Mouse (Mus musculus) G1E (cell line): ENCODE data around the gene Gm20683. TPM values are rescaled to one million over a fixed set of nuclear protein-coding genes. Genes with fewer than 3 reads are reported as not detected.
A peak's percentile ranks its signal among the peaks of the same experiment; 100 is the strongest.

Source experiments
- ATAC-seq: 2 replicates; pipeline ENCODE4 v1.8.0; 2016; ENCODE audit warnings: mild to moderate bottlenecking; ENCODE audit not compliant: insufficient number of reproducible peaks, poor library complexity, low FRiP score, severe bottlenecking; ENCODE audit errors: extremely low read depth
- DNase-seq: peaks from one replicate; pipeline ENCODE4 v3.0.0; 2012; ENCODE audit warnings: low spot score
- H3K27me3 ChIP-seq: 2 replicates; pipeline ENCODE4 v1.6.1; 2012; ENCODE audit warnings: mild to moderate bottlenecking, low read length, inconsistent platforms; ENCODE audit not compliant: insufficient read depth
- H3K36me3 ChIP-seq: replicated peaks from 2 replicates; pipeline ENCODE3; 2012; ENCODE audit warnings: mild to moderate bottlenecking, inconsistent platforms
- H3K4me1 ChIP-seq: 2 replicates; pipeline ENCODE4 v1.6.1; 2012; ENCODE audit warnings: low read depth, low read length, inconsistent platforms, mixed read lengths; ENCODE audit not compliant: insufficient read depth
- H3K4me3 ChIP-seq: 2 replicates; pipeline ENCODE4 v1.5.1; 2012; ENCODE audit warnings: low read depth, mild to moderate bottlenecking, inconsistent platforms, low read length, moderate library complexity, mixed read lengths
- H3K9me3 ChIP-seq: replicated peaks from 2 replicates; pipeline ENCODE4 v1.6.1; 2012; ENCODE audit warnings: inconsistent platforms
- CTCF ChIP-seq: IDR thresholded peaks from 2 replicates; pipeline ENCODE4 v1.5.1; 2012; ENCODE audit warnings: low read depth, low read length, inconsistent platforms, mixed read lengths
- GATA1 ChIP-seq: IDR thresholded peaks from 2 replicates; pipeline ENCODE4 v1.6.1; 2012; ENCODE audit warnings: borderline replicate concordance, low read length, inconsistent platforms, mixed read lengths
- GATA2 ChIP-seq: IDR thresholded peaks from 2 replicates; pipeline ENCODE4 v1.6.1; 2012; ENCODE audit warnings: low read depth, low read length, inconsistent platforms, borderline replicate concordance
- POLR2AphosphoS5 ChIP-seq: IDR thresholded peaks from 2 replicates; pipeline ENCODE4 v1.6.1; 2012; ENCODE audit warnings: low read depth, low read length, inconsistent platforms; ENCODE audit not compliant: insufficient replicate concordance
- TAL1 ChIP-seq: conservative IDR thresholded peaks from 2 replicates; pipeline ENCODE4 v1.6.1; 2012; ENCODE audit warnings: low read depth, low read length, inconsistent platforms, mixed read lengths
- polyA plus RNA-seq: library from polyadenylated mRNA; stranded (reverse); fragments of >175 nt; gene quantifications from 2 replicates; pipeline ENCODE4 v1.2.3, GENCODE M21; 2012
- total RNA-seq, 2 experiments: library from RNA; stranded (forward) in 1 of 2; stranded (reverse) in 1 of 2; fragments of 200-1000 nt in 1 of 2; fragments of >200 nt in 1 of 2; fragmentation: Nextera tagmentation in 1 of 2; gene quantifications; 2 replicates each; pipeline ENCODE4 v1.2.3; 2014 to 2017

Gene Gm20683
- total and polyA plus RNA-seq, 3 experiments = 1.1 to 12.4 (median 3.0) TPM

DNA sequence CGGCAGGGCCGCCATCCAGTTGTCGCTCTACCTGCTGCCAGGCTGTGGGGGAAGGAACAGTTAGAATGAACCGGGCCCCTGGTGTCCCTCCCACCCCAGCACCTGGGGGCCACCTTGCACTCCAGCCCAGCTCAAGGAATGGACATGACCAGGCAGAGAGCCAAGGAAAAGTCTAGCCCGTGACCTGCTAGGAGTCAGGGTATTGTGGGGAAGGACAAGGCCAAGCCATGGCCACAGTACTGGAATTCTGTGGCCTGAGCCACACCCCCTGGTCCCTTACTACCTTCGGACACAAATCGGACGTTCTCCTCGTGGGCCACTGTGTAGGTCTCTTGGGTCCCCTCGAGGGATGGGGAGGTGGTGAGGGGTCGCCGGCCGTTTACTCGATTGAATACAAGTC is 22.7 kb upstream of the Gm20683 start:
- DNase-seq (no peak), ATAC-seq (no peak)
- TF ChIP-seq POLR2AphosphoS5 (no peak), GATA1 (no peak), CTCF (no peak), GATA2 (no peak), TAL1 (no peak)
- no peak overlapping the region for H3K4me3 ChIP-seq
- H3K27me3 ChIP-seq = no peaks in the 10 kb centered on the region; the same call in 1 of the 2 replicates
- H3K36me3 ChIP-seq = peaks cover 48% of the 10 kb centered on the region
- no peaks in the 10 kb centered on the region for H3K9me3 ChIP-seq
- peaks cover 61% of the 10 kb centered on the region for H3K4me1 ChIP-seq

GRCm38 (mm10) chr17:25863681-25864080 is 22.1 kb upstream of the Gm20683 start:
- H3K27me3 ChIP-seq = peaks cover 4% of the 10 kb centered on the region
- H3K4me1 ChIP-seq = peaks cover 61% of the 10 kb centered on the region
- DNase-seq (no peak), ATAC-seq (no peak)
- H3K4me3 ChIP-seq = no peak overlapping the region
- H3K9me3 ChIP-seq = no peaks in the 10 kb centered on the region
- TF ChIP-seq GATA1 = no peak
- no peak for TF ChIP-seq POLR2AphosphoS5
- no peak for TF ChIP-seq GATA2
- TF ChIP-seq CTCF = no peak
- no peak for TF ChIP-seq TAL1
- H3K36me3 ChIP-seq = peaks cover 54% of the 10 kb centered on the region

DNA sequence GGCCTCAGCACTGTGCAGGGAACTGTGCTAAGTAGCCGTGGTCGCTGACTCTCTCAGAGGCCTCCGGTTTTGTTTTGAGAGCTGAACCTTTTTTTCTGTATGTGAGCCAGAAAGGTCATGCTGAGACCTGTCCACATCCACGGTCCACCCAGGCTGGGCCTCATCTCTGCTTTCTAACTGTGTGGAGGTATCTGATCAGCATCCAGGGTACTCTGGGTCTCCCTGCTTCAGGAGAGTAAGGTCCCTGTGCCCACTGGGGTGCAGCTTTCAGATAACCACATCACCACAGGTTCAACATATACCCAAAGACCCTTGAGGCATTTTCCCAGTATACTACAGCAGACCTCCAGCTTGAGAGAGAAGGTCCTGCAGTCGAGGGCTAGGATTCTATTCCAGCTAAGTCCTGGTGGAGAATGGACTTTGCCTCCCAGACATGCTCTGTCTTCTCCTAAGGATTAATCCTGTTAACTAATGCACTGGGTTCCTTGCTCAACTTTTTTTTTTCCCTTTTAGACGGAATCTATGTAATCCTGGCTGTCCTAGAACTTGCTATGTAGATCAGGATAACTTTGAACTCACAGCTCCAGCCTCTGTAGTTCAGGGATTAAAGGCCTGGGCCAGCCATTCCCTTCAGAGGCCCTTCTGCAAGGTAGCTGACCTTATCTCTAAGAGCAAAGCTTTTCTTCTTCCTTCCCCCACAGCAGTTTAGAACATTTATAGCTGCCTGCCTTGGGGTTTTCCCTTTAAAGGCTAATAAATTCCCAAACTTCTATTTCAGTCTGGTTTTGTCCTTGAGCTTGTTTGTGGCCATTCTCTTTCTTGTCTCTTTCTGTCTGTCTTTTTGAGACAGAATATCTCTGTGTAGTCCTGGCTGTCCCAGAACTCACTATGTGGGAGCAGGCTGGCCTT is 20.4 kb upstream of the Gm20683 start:
- ATAC-seq = no peak
- Histone ChIP-seq H3K27me3 (peaks cover 4% of the 10 kb centered on the region; the same call in 1 of the 2 replicates), H3K36me3 (peaks cover 67% of the 10 kb centered on the region), H3K4me1 (peaks cover 47% of the 10 kb centered on the region), H3K4me3 (peak overlapping the region; percentile 76), H3K9me3 (no peaks in the 10 kb centered on the region)
- DNase-seq = no peak
- TF ChIP-seq TAL1 (no peak), POLR2AphosphoS5 (no peak), GATA1 (no peak), GATA2 (no peak), CTCF (no peak)

- no peak for TF ChIP-seq GATA1
- TF ChIP-seq GATA2 = no peak
- no peak for TF ChIP-seq TAL1
- TF ChIP-seq POLR2AphosphoS5 = no peak
- DNase-seq = peak; percentile 70
- peaks cover 61% of the 10 kb centered on the region for H3K36me3 ChIP-seq
- H3K9me3 ChIP-seq = no peaks in the 10 kb centered on the region
- H3K4me1 ChIP-seq = peaks cover 40% of the 10 kb centered on the region
- ATAC-seq = peak; percentile 60
- H3K27me3 ChIP-seq = peaks cover 4% of the 10 kb centered on the region; the same call in 1 of the 2 replicates
- peak within 1 kb of the TSS; percentile 76 for H3K4me3 ChIP-seq
Observed at GRCm38 (mm10) chr17:25860832-25861703, 19.5 kb upstream of the Gm20683 start, which contains the start of gene Wdr90. TSS of gene Wdr90 (minus strand) at chr17:25861501.

DNA sequence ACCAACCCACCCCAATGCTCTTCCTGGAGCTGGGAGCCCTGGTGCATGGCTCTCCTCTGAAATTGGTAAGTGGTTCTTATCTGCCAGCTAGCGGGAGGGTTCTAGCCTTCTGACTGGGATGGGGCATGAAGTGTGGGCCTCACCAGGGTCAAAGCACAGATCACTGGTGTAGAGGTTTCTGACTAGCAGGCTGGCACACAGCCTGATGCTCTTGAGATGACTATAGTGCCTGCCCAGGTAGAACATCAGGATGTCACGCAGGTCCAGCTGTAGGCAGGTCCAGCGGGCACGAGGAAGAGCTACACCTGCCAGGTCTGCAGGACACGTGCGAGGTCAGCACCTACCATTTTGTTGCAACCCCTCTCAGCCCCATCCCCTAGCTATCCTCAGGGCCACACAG is 18.7 kb upstream of the Gm20683 start:
- H3K9me3 ChIP-seq = no peaks in the 10 kb centered on the region
- ATAC-seq (no peak), DNase-seq (no peak)
- H3K36me3 ChIP-seq = peaks cover 62% of the 10 kb centered on the region
- TF ChIP-seq GATA1 (no peak), CTCF (no peak), POLR2AphosphoS5 (no peak), GATA2 (no peak), TAL1 (no peak)
- H3K4me1 ChIP-seq = peaks cover 42% of the 10 kb centered on the region
- peaks cover 9% of the 10 kb centered on the region; the same call in 1 of the 2 replicates for H3K27me3 ChIP-seq
- H3K4me3 ChIP-seq = peak overlapping the region; percentile 76; the same call in 1 of the 2 replicates
